Mouse (Mus musculus) hindbrain, embryonic 12.5 days (tissue): ENCODE results near the gene Mettl2. TPM values are rescaled to one million over a fixed set of nuclear protein-coding genes. Genes with fewer than 3 reads are reported as not detected.

Experiments used
- ATAC-seq: fragments of 200-750 bp; cut with Nextera tagmentation; 2 replicates; pipeline ENCODE4 v1.8.0; 2017; ENCODE audit warnings: moderate TSS enrichment; ENCODE audit not compliant: low FRiP score
- H3K27ac ChIP-seq: fragments of 300-500 bp; sonication (generic); 2 replicates; pipeline ENCODE4 v1.5.1; 2016; ENCODE audit warnings: mild to moderate bottlenecking
- H3K27me3 ChIP-seq: fragments of 300-500 bp; sonication (generic); 2 replicates; pipeline ENCODE4 v1.6.1; 2016; ENCODE audit warnings: mild to moderate bottlenecking
- H3K36me3 ChIP-seq: fragments of 300-500 bp; sonication (generic); 2 replicates; pipeline ENCODE4 v1.6.1; 2016; ENCODE audit warnings: mild to moderate bottlenecking
- H3K4me1 ChIP-seq: fragments of 300-500 bp; sonication (generic); 2 replicates; pipeline ENCODE4 v1.6.1; 2016
- H3K4me2 ChIP-seq: fragments of 300-500 bp; sonication (generic); replicated peaks from 2 replicates; pipeline ENCODE4 v1.6.1; 2016; ENCODE audit warnings: mild to moderate bottlenecking
- H3K4me3 ChIP-seq: fragments of 300-500 bp; sonication (generic); 2 replicates; pipeline ENCODE4 v1.5.1; 2016; ENCODE audit warnings: mild to moderate bottlenecking
- H3K9ac ChIP-seq: fragments of 300-500 bp; sonication (generic); 2 replicates; pipeline ENCODE4 v1.6.1; 2016; ENCODE audit warnings: mild to moderate bottlenecking, moderate library complexity
- H3K9me3 ChIP-seq: fragments of 300-500 bp; sonication (generic); replicated peaks from 2 replicates; pipeline ENCODE4 v1.6.1; 2016; ENCODE audit warnings: mild to moderate bottlenecking
- WGBS: fragments of 180-500 bp; shearing (Covaris S2); methylation state at CpG from one replicate; pipeline ENCODE4 v1.1.7; 2016; 5-methylcytosine and 5-hydroxymethylcytosine counted together
- polyA plus RNA-seq: library from polyadenylated mRNA; unstranded; fragments of >200 nt; fragmentation: Nextera tagmentation; extraction: Ambion mirVana; gene quantifications from 2 replicates; pipeline ENCODE4 v1.2.1, GENCODE M21; 2016

The Mettl2 gene
- polyA plus RNA-seq, 1 experiment from 2014 or later, result 33.9 TPM

DNA sequence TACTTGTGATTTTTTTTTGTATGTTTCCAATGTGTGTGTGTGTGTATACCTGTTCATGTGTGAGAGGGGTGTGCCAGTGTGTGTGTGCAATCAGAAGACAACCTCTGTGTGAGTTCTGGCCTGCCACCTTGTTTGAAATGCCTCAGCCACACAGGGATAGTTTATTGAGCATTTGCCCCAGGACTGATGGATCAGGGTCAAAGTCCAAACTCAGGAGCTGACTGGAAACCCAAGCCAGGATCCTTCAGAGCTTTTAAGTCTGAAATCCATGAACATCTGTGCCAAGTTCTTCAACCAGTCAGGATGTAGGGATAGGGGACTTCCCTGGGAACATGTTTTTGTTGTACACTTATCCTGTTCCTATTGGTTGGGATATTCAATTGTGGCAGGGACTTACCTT, 31.8 kb downstream of the Mettl2 start:
- H3K9ac ChIP-seq, result no peak overlapping the region
- no peak overlapping the region for H3K27ac ChIP-seq
- H3K36me3 ChIP-seq, result no peaks in the 10 kb centered on the region
- H3K4me2 ChIP-seq, result no peak overlapping the region
- peaks cover 8% of the 10 kb centered on the region for H3K4me1 ChIP-seq
- H3K4me3 ChIP-seq, result no peak overlapping the region
- no peaks in the 10 kb centered on the region for H3K27me3 ChIP-seq
- peaks cover 2% of the 10 kb centered on the region; the same call in 1 of the 2 replicates for H3K9me3 ChIP-seq
- ATAC-seq, result no peak

DNA sequence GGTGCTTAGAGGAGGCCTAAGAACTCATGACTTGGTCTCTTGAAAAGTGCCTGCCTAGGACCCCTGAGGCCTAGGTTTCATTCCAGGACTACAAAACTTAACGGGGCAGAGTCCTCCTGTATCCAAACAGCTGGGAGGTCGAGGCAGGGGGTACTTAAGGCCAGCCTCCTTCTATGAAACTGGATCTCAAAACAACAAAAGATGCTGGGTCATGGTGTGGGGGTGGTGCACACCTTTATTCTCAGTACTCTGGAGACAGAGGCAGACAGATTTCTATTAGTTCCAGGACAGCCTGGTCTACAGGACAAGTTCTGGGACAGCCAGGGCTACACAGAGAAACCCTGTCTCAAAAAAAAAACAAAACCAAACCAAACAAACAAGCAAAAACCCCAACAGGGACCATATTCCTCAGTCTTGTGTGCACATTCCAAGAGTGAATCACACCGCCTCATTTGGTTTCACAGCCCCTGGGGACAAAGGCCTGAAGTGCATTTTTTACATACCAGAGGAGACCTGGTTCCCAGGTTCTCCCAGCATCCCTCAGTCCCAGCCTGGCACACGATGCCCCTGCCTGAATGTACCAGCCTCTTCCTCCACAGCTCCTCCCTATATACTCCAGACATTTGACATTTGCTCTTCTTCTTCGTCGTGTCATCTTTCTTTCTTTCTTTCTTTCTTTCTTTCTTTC, 33.6 kb downstream of the Mettl2 start:
- H3K4me1 ChIP-seq, result no peaks in the 10 kb centered on the region
- H3K27ac ChIP-seq, result no peak overlapping the region
- no peak overlapping the region for H3K4me2 ChIP-seq
- 68% methylated on average over 6 of the region's 6 CpGs for WGBS
- H3K36me3 ChIP-seq, result no peaks in the 10 kb centered on the region
- no peak overlapping the region for H3K9ac ChIP-seq
- H3K27me3 ChIP-seq, result no peaks in the 10 kb centered on the region
- H3K9me3 ChIP-seq, result peaks cover 8% of the 10 kb centered on the region
- no peak overlapping the region for H3K4me3 ChIP-seq
- ATAC-seq, result no peak

- no peaks in the 10 kb centered on the region for H3K36me3 ChIP-seq
- WGBS, result 88% methylated on average over 2 of the region's 2 CpGs
- ATAC-seq, result no peak
Measured at GRCm38 (mm10) chr11:105161411-105161810, 35.2 kb downstream of the Mettl2 start.

DNA sequence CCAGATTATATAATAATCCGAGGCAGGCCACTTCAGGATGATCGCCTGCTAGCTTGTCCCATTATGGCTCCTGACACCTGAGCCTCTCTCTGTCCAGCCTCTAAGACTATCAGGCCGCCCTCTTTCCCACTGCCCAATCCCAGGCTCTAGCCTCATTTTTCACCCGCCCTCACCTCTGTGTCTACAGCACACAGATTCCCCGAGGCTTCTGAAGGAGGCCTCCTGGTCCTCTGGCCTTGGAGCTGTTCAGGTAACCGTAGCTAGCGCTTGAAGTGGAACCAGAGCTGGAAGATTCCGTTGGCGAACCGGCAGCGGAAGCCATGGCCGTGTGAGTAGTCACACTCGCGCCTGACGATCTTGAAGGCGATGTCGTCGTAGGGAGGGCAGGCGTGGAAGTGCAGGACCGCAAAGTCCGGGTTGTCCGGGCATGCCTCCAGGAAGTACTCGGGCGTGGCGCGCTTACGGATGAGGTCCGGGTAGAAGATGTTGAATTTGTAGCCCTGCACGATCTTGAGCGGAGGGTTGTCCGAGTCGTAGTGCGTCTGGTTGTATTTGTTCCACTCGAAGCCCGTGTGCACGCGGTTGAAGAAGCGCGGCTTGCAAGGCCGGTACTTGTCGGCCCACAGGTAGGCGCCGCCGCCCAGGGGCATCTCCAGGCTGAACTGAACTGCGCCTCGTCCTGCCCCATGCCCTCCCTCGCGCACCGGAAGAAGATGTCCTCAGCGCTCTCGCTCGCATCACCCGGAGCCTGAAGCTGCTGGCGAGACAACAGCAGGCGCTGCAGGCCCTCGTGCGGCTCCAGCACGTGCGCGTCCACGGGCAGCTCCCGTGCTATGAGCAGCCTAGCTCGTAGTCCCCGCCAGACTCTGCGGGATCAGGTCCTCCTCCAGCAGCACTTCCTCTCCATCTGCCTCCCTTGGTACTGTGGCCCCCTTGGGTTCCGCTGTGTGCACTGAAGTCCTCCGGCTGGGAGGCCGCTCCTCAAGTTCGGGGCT, 38.6 kb downstream of the Mettl2 start:
- Histone ChIP-seq H3K4me2 (no peak overlapping the region), H3K9ac (no peak overlapping the region), H3K36me3 (no peaks in the 10 kb centered on the region), H3K4me3 (no peak overlapping the region), H3K4me1 (no peaks in the 10 kb centered on the region), H3K9me3 (peaks cover 18% of the 10 kb centered on the region), H3K27me3 (no peaks in the 10 kb centered on the region), H3K27ac (no peak overlapping the region)
- WGBS, result 80% methylated on average over 69 of the region's 69 CpGs
- no peak for ATAC-seq

More at GRCm38 (mm10) chr11:105161411-105161810, 35.2 kb downstream of the Mettl2 start:
- no peak overlapping the region for H3K4me2 ChIP-seq
- no peaks in the 10 kb centered on the region for H3K27me3 ChIP-seq
- peaks cover 18% of the 10 kb centered on the region for H3K9me3 ChIP-seq
- H3K9ac ChIP-seq, result no peak overlapping the region
- H3K27ac ChIP-seq, result no peak overlapping the region
- no peak overlapping the region for H3K4me3 ChIP-seq
- H3K4me1 ChIP-seq, result no peaks in the 10 kb centered on the region

DNA sequence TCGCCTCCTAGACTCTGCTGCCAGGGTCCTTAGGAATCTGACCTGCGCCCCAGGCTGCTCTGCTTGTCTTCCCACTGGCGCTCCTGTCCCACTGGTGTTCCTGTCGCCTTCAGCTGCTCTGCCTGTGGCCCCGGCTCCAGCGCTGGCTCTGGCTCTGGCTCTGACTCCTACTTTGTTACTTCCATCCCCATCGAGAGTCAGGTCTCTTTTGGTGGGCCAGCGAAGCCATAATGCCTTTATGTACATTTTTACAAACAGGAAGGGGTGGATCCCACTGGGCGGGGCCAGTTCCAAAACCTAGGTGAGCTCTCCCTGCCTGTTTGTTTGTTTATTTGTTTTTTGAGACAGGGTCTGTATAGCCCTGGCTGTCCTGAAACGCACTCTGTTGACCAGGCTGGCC, 40.6 kb downstream of the Mettl2 start:
- Histone ChIP-seq H3K9ac (no peak overlapping the region), H3K4me3 (no peak overlapping the region), H3K4me1 (no peaks in the 10 kb centered on the region), H3K27me3 (no peaks in the 10 kb centered on the region), H3K4me2 (no peak overlapping the region), H3K36me3 (no peaks in the 10 kb centered on the region), H3K9me3 (peaks cover 18% of the 10 kb centered on the region), H3K27ac (no peak overlapping the region)
- 92% methylated on average over 10 of the region's 10 CpGs for WGBS
- no peak for ATAC-seq

DNA sequence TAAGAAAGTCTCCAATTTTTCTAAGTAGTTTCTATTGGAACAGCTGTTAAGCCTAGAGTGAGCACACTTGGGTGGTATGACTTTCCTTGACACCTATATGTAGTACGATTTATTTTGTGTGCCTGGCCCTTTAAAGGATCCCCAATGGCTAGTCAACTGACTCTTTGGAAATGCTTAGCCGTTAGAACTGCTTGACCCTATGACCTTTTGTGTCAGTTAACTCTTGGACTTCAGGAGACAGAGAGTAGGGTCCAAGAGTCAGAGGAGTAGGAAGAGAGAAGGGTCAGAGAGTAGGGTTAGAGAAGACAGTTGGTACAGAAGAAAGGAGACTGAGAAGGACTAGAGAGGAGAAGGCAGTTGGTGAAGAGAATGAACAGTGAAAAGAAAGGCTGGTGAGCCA, 52.3 kb downstream of the Mettl2 start, which contains the start of gene Tlk2:
Tlk2 (plus strand) TSS at position 292 of the 400 bp plus-strand sequence.
- no peaks in the 10 kb centered on the region for H3K9me3 ChIP-seq
- H3K4me1 ChIP-seq, result peaks cover 21% of the 10 kb centered on the region
- ATAC-seq, result no peak
- no peak within 1 kb of the TSS for H3K9ac ChIP-seq
- no peak within 1 kb of the TSS for H3K27ac ChIP-seq
- peaks cover 4% of the 10 kb centered on the region; the same call in 1 of the 2 replicates for H3K36me3 ChIP-seq
- peak within 1 kb of the TSS; percentile 98 for H3K4me3 ChIP-seq
- 44% methylated on average over 2 of the region's 2 CpGs for WGBS
- H3K4me2 ChIP-seq, result peak within 1 kb of the TSS; percentile 88
- H3K27me3 ChIP-seq, result no peaks in the 10 kb centered on the region

DNA sequence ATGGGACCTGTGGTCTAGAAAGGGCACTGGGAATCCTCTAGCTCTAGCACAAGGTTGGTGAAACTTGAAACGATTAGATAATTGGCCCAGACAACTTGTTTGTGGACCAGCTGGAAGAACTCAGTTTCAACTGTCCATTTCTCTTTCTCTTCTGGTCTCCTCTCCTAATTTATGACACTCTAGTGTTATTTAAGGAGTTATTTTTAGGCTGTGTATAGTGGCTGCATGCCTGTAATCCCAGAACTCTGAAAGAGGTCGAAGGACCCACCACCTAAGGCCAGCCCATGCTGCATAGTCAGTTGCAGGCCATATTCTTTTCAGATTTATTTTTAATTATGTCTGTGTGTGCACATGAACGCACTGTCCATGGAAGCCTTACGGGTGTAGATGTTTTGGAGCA, 53.3 kb downstream of the Mettl2 start:
- Histone ChIP-seq H3K9me3 (no peaks in the 10 kb centered on the region), H3K4me2 (peak overlapping the region; percentile 88), H3K4me1 (peaks cover 21% of the 10 kb centered on the region), H3K27ac (no peak overlapping the region), H3K36me3 (peaks cover 9% of the 10 kb centered on the region), H3K9ac (no peak overlapping the region), H3K27me3 (no peaks in the 10 kb centered on the region), H3K4me3 (peak overlapping the region; percentile 98)
- WGBS, result 87% methylated on average over 4 of the region's 4 CpGs
- no peak for ATAC-seq

GRCm38 (mm10) chr11:105180471-105181091, 54.4 kb downstream of the Mettl2 start:
- Histone ChIP-seq H3K9ac (peak overlapping the region; percentile 99), H3K27me3 (no peaks in the 10 kb centered on the region), H3K9me3 (no peaks in the 10 kb centered on the region), H3K4me3 (peak overlapping the region; percentile 98), H3K27ac (peak overlapping the region; percentile 95), H3K36me3 (peaks cover 18% of the 10 kb centered on the region), H3K4me1 (peaks cover 21% of the 10 kb centered on the region), H3K4me2 (peak overlapping the region; percentile 88)
- ATAC-seq, result no peak; the same call in none of the 2 replicates
- whole genome bisulfite sequencing, result under 1% methylated on average over 35 of the region's 35 CpGs

DNA sequence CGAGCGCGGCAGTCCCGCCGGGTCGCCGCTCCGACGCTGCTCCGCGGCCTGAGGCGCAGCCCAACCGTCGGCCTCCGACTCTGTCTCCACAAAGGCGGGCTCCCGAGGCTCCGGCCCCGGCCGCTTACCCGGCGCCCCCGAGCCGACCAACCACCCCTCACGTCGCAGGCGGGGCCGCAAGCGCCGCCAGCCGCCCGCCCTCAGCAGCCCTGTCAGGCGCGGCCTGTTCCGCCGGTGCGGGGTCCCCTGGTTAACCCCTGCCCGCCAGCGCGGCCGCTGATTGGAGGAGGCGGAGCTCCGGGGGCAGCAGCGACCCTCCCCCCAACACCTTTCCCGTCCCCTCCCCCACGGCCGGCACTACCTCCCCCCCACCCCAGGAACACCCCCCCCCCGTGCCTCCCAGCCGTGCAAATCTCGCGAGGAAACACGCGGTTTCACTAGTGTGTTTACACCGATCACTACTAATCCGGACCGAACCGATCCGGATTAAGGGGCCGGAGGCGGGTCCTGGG, 55.0 kb downstream of the Mettl2 start:
- WGBS, result under 1% methylated on average over 49 of the region's 60 CpGs
- H3K27me3 ChIP-seq, result no peaks in the 10 kb centered on the region
- peak overlapping the region; percentile 95 for H3K27ac ChIP-seq
- H3K4me2 ChIP-seq, result peak overlapping the region; percentile 88
- peak overlapping the region; percentile 98 for H3K4me3 ChIP-seq
- H3K9me3 ChIP-seq, result no peaks in the 10 kb centered on the region
- ATAC-seq, result peak; percentile 97
- H3K9ac ChIP-seq, result peak overlapping the region; percentile 99
- H3K4me1 ChIP-seq, result peaks cover 21% of the 10 kb centered on the region
- peaks cover 19% of the 10 kb centered on the region for H3K36me3 ChIP-seq

GRCm38 (mm10) chr11:105181689-105182460, 55.6 kb downstream of the Mettl2 start:
- Histone ChIP-seq H3K9me3 (no peaks in the 10 kb centered on the region), H3K4me1 (peaks cover 21% of the 10 kb centered on the region), H3K27ac (peak overlapping the region; percentile 93), H3K4me2 (peak overlapping the region; percentile 88), H3K9ac (peak overlapping the region; percentile 99), H3K27me3 (no peaks in the 10 kb centered on the region), H3K4me3 (peak overlapping the region; percentile 98), H3K36me3 (peaks cover 19% of the 10 kb centered on the region)
- ATAC-seq, result peak; percentile 77
- under 1% methylated on average over 74 of the region's 89 CpGs for WGBS

DNA sequence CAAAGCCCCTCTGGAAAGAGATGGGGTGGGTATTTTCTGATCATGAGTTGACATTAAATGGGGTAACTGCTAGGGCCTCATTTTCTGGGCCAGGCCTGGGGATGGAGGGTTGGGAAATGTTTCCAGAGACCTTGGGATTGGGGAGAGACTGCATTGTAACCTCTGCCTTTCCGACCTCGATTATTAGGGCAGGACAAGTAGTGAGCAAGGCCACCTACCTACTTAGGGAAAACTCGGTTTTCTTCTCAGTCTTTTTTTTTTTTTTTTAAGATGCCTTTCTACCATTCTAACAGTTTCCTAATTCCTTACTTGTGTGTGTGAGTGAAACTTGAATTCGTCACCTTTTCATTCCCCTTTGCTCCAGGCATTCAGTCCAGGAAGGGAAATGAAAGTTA, 56.2 kb downstream of the Mettl2 start:
- Histone ChIP-seq H3K9me3 (no peaks in the 10 kb centered on the region), H3K4me2 (peak overlapping the region; percentile 88), H3K4me1 (peaks cover 21% of the 10 kb centered on the region), H3K9ac (peak overlapping the region; percentile 99), H3K27me3 (no peaks in the 10 kb centered on the region), H3K36me3 (peaks cover 19% of the 10 kb centered on the region), H3K27ac (peak overlapping the region; percentile 93), H3K4me3 (peak overlapping the region; percentile 98)
- ATAC-seq, result no peak
- 4% methylated on average over 4 of the region's 4 CpGs for WGBS
